Mouse (Mus musculus) liver, embryonic 14.5 days (tissue): ENCODE measurements at regions not wholly inside any gene's neighbourhood (a gene's known extent, or its start where the extent isn't known, plus 50 kb on each side); places are given as distances from the start of the nearest gene placed in this dataset.

Experiments used
- CTCF ChIP-seq: IDR thresholded peaks from 2 replicates; pipeline ENCODE4 v1.5.1; 2016; ENCODE audit warnings: antibody characterized with exemption, low read depth, control low read depth
- EP300 ChIP-seq: IDR thresholded peaks from 2 replicates; pipeline ENCODE4 v1.6.1; 2016; ENCODE audit warnings: antibody characterized with exemption, low read depth

- TF ChIP-seq CTCF (no peak), EP300 (no peak)
Measured at GRCm38 (mm10) chr3:34443731-34444628, 206.2 kb upstream of the Sox2 start.
